Mouse (Mus musculus) limb, embryonic 12.5 days (tissue): ENCODE data around the gene Ddx50. TPM values are rescaled to one million over a fixed set of nuclear protein-coding genes. Genes with fewer than 3 reads are reported as not detected.
A peak's percentile ranks its signal among the peaks of the same experiment; 100 is the strongest.
"Not testable (repeated sequence)": the region's sequence is repeated elsewhere in the genome, so short reads cannot be mapped to it uniquely, and the experiment has no call there.

Experiments used
- ATAC-seq: fragments of 200-750 bp; cut with Nextera tagmentation; 2 replicates; pipeline ENCODE4 v1.8.0; 2017; ENCODE audit warnings: low read depth, moderate TSS enrichment; ENCODE audit not compliant: insufficient number of reproducible peaks, insufficient read depth, low FRiP score, low TSS enrichment
- H3K27ac ChIP-seq: fragments of 300-500 bp; sonication (generic); 2 replicates; pipeline ENCODE4 v1.5.1; 2016; ENCODE audit warnings: mild to moderate bottlenecking, moderate library complexity
- H3K27me3 ChIP-seq: fragments of 300-500 bp; sonication (generic); 2 replicates; pipeline ENCODE4 v1.6.1; 2016; ENCODE audit warnings: mild to moderate bottlenecking, moderate library complexity
- H3K36me3 ChIP-seq: fragments of 300-500 bp; sonication (generic); 2 replicates; pipeline ENCODE4 v1.6.1; 2016; ENCODE audit warnings: mild to moderate bottlenecking, moderate library complexity
- H3K4me1 ChIP-seq: fragments of 300-500 bp; sonication (generic); replicated peaks from 2 replicates; pipeline ENCODE4 v1.6.1; 2016
- H3K4me2 ChIP-seq: fragments of 300-500 bp; sonication (generic); 2 replicates; pipeline ENCODE4 v1.6.1; 2016; ENCODE audit warnings: mild to moderate bottlenecking, moderate library complexity
- H3K4me3 ChIP-seq: fragments of 300-500 bp; sonication (generic); replicated peaks from 2 replicates; pipeline ENCODE4 v1.5.1; 2016; ENCODE audit warnings: mild to moderate bottlenecking
- H3K9ac ChIP-seq: fragments of 300-500 bp; sonication (generic); replicated peaks from 2 replicates; pipeline ENCODE4 v1.6.1; 2016; ENCODE audit warnings: mild to moderate bottlenecking, moderate library complexity
- H3K9me3 ChIP-seq: fragments of 300-500 bp; sonication (generic); 2 replicates; pipeline ENCODE4 v1.6.1; 2016; ENCODE audit warnings: mild to moderate bottlenecking, moderate library complexity
- WGBS: fragments of 180-500 bp; shearing (Covaris S2); methylation state at CpG from one replicate; pipeline ENCODE4 v1.1.7; 2016; 5-methylcytosine and 5-hydroxymethylcytosine counted together
- polyA plus RNA-seq: library from polyadenylated mRNA; unstranded; fragments of >200 nt; fragmentation: Nextera tagmentation; extraction: Ambion mirVana; gene quantifications from 2 replicates; pipeline ENCODE4 v1.2.1, GENCODE M21; 2016

Ddx50 gene
- polyA plus RNA-seq, 1 experiment from 2014 or later = 180 TPM

GRCm38 (mm10) chr10:62601053-62601791 lies 49.8 kb downstream of the Ddx50 start:
- WGBS = 11% methylated on average over 20 of the region's 20 CpGs
- Histone ChIP-seq H3K4me2 (peak overlapping the region; percentile 96), H3K9ac (peak overlapping the region; percentile 74), H3K4me1 (peaks cover 9% of the 10 kb centered on the region), H3K27me3 (no peaks in the 10 kb centered on the region), H3K36me3 (peaks cover 28% of the 10 kb centered on the region), H3K4me3 (peak overlapping the region; percentile 90), H3K9me3 (no peaks in the 10 kb centered on the region), H3K27ac (no peak overlapping the region)
- no peak for ATAC-seq

- Histone ChIP-seq H3K4me1 (peaks cover 9% of the 10 kb centered on the region), H3K27me3 (no peaks in the 10 kb centered on the region), H3K36me3 (peaks cover 39% of the 10 kb centered on the region), H3K9me3 (no peaks in the 10 kb centered on the region), H3K27ac (no peak overlapping the region), H3K4me2 (no peak overlapping the region), H3K4me3 (no peak overlapping the region), H3K9ac (no peak overlapping the region)
- no peak for ATAC-seq
- 92% methylated on average over 6 of the region's 6 CpGs for WGBS
Observed at GRCm38 (mm10) chr10:62600056-62600455, 51.0 kb downstream of the Ddx50 start.

- H3K9me3 ChIP-seq, H3K4me3 ChIP-seq, H3K9ac ChIP-seq, H3K27me3 ChIP-seq, H3K4me1 ChIP-seq, H3K4me2 ChIP-seq, ATAC-seq, H3K27ac ChIP-seq: not testable (repeated sequence)
- 96% methylated on average over 3 of the region's 3 CpGs for WGBS
- peaks cover 46% of the 10 kb centered on the region for H3K36me3 ChIP-seq
Observed at GRCm38 (mm10) chr10:62599311-62599710, 51.7 kb downstream of the Ddx50 start.

GRCm38 (mm10) chr10:62592496-62592895 lies 58.5 kb downstream of the Ddx50 start:
- no peaks in the 10 kb centered on the region for H3K9me3 ChIP-seq
- H3K4me3 ChIP-seq = no peak overlapping the region
- H3K4me2 ChIP-seq = no peak overlapping the region
- no peak overlapping the region for H3K9ac ChIP-seq
- H3K27me3 ChIP-seq = no peaks in the 10 kb centered on the region
- no peak for ATAC-seq
- no peaks in the 10 kb centered on the region for H3K4me1 ChIP-seq
- H3K27ac ChIP-seq = no peak overlapping the region
- WGBS = 95% methylated on average over 7 of the region's 7 CpGs
- H3K36me3 ChIP-seq = peaks cover 93% of the 10 kb centered on the region

- Histone ChIP-seq H3K9me3 (no peaks in the 10 kb centered on the region), H3K36me3 (peaks cover 97% of the 10 kb centered on the region), H3K27ac (no peak overlapping the region), H3K4me2 (no peak overlapping the region), H3K4me3 (no peak overlapping the region), H3K27me3 (no peaks in the 10 kb centered on the region), H3K4me1 (no peaks in the 10 kb centered on the region), H3K9ac (no peak overlapping the region)
- WGBS = 53% methylated on average over 6 of the region's 6 CpGs
- ATAC-seq = no peak
Observed at GRCm38 (mm10) chr10:62590200-62590599, 60.8 kb downstream of the Ddx50 start.

- no peak overlapping the region for H3K9ac ChIP-seq
- ATAC-seq = no peak
- no peaks in the 10 kb centered on the region for H3K4me1 ChIP-seq
- no peak overlapping the region for H3K27ac ChIP-seq
- no peak overlapping the region for H3K4me3 ChIP-seq
- peaks cover 97% of the 10 kb centered on the region for H3K36me3 ChIP-seq
- no peak overlapping the region for H3K4me2 ChIP-seq
- no peaks in the 10 kb centered on the region for H3K27me3 ChIP-seq
- WGBS = 85% methylated on average over 4 of the region's 4 CpGs
- H3K9me3 ChIP-seq = no peaks in the 10 kb centered on the region
Observed at GRCm38 (mm10) chr10:62588616-62589015, 62.4 kb downstream of the Ddx50 start.

GRCm38 (mm10) chr10:62583245-62583644 lies 67.8 kb downstream of the Ddx50 start:
- no peaks in the 10 kb centered on the region for H3K9me3 ChIP-seq
- no peak overlapping the region for H3K9ac ChIP-seq
- WGBS = 92% methylated on average over 1 of the region's 1 CpGs
- no peak overlapping the region for H3K4me3 ChIP-seq
- H3K27ac ChIP-seq = no peak overlapping the region
- no peaks in the 10 kb centered on the region for H3K4me1 ChIP-seq
- no peak overlapping the region for H3K4me2 ChIP-seq
- peaks cover 85% of the 10 kb centered on the region for H3K36me3 ChIP-seq
- ATAC-seq = no peak
- H3K27me3 ChIP-seq = no peaks in the 10 kb centered on the region

GRCm38 (mm10) chr10:62582701-62583100 lies 68.3 kb downstream of the Ddx50 start:
- 82% methylated on average over 7 of the region's 7 CpGs for WGBS
- Histone ChIP-seq H3K4me2 (no peak overlapping the region), H3K4me1 (peaks cover 1% of the 10 kb centered on the region), H3K9me3 (no peaks in the 10 kb centered on the region), H3K4me3 (no peak overlapping the region), H3K27ac (no peak overlapping the region), H3K27me3 (no peaks in the 10 kb centered on the region), H3K36me3 (peaks cover 80% of the 10 kb centered on the region), H3K9ac (no peak overlapping the region)
- no peak for ATAC-seq

- no peak for ATAC-seq
- H3K9me3 ChIP-seq = no peaks in the 10 kb centered on the region
- peaks cover 76% of the 10 kb centered on the region for H3K36me3 ChIP-seq
Observed at GRCm38 (mm10) chr10:62582263-62582662, 68.8 kb downstream of the Ddx50 start.

GRCm38 (mm10) chr10:62579129-62579528 lies 71.9 kb downstream of the Ddx50 start:
- H3K36me3 ChIP-seq = peaks cover 60% of the 10 kb centered on the region
- WGBS = 90% methylated on average over 12 of the region's 13 CpGs

More at GRCm38 (mm10) chr10:62582263-62582662, 68.8 kb downstream of the Ddx50 start:
- Histone ChIP-seq H3K4me3 (no peak overlapping the region), H3K4me1 (peaks cover 6% of the 10 kb centered on the region), H3K27me3 (no peaks in the 10 kb centered on the region), H3K4me2 (no peak overlapping the region), H3K27ac (no peak overlapping the region), H3K9ac (no peak overlapping the region)
- 92% methylated on average over 17 of the region's 17 CpGs for WGBS

GRCm38 (mm10) chr10:62578338-62579100 lies 72.5 kb downstream of the Ddx50 start, which contains the start of gene Kif1bp:
Gene Kif1bp, minus strand, starts transcription at chr10:62578457.
- 5% methylated on average over 33 of the region's 33 CpGs for WGBS
- H3K4me2 ChIP-seq = peak within 1 kb of the TSS; percentile 90
- no peaks in the 10 kb centered on the region for H3K9me3 ChIP-seq
- H3K27me3 ChIP-seq = no peaks in the 10 kb centered on the region
- peak within 1 kb of the TSS; percentile 83 for H3K27ac ChIP-seq
- peak; percentile 99 for ATAC-seq
- peak within 1 kb of the TSS; percentile 97 for H3K4me3 ChIP-seq
- H3K36me3 ChIP-seq = peaks cover 60% of the 10 kb centered on the region
- peaks cover 14% of the 10 kb centered on the region for H3K4me1 ChIP-seq
- peak within 1 kb of the TSS; percentile 84 for H3K9ac ChIP-seq

More at GRCm38 (mm10) chr10:62579129-62579528, 71.9 kb downstream of the Ddx50 start:
- H3K4me1 ChIP-seq = peaks cover 14% of the 10 kb centered on the region
- not testable (repeated sequence) for ATAC-seq, H3K27ac ChIP-seq, H3K4me2 ChIP-seq, H3K4me3 ChIP-seq, H3K9ac ChIP-seq, H3K27me3 ChIP-seq, H3K9me3 ChIP-seq
